Mouse (Mus musculus): ENCODE results near the gene Acot7.
A peak's percentile ranks its signal among the peaks of the same experiment; 100 is the strongest.

Gene Acot7

DNA sequence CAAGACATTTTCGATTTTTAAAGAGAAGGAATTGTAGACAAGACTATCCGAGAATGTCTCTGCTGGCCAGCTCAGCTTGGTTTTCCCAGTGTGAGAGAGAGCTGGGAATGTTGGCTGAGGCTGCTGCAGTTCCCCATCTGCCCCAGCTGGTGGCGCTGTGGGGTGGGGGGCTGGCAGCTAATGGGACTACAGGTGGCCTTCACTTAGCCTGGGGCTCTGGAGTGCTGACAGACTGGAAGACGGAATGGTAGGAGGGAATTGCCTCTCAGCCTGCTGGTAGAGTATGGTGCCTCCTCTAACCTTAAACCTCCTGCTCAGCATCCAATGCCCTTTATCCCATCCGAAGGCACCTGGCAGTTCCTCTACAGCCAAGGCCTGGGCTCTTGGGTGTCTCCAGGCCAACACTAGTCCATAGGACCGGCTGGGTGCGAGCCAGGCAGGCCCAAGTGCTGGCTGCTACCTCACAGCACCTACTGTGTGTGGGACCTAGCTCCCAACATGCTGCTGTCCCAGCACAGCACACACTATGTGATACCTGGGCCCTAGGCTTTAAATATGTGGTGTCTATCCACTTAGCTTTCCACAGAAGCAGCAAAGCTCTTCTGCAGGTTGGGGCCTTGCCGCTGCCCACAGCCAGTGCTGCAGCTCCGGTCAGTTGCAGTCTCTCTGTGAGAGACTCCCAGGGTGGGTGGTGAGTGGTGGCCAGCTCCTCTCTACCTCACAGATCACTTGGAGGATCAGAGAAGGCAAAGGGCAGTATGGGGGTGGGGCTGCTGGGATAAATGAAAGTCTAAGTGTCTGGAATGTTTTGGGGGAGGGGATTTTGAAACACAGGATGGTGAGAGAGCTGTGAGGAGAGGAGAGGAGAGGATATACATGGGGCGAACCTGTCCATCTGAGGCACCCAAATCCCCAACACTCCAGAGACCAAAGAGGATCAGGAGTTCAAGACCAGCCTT is 98.7 kb downstream of the Acot7 start:
- DNase-seq (ENCODE audit: low spot score): no peak

DNA sequence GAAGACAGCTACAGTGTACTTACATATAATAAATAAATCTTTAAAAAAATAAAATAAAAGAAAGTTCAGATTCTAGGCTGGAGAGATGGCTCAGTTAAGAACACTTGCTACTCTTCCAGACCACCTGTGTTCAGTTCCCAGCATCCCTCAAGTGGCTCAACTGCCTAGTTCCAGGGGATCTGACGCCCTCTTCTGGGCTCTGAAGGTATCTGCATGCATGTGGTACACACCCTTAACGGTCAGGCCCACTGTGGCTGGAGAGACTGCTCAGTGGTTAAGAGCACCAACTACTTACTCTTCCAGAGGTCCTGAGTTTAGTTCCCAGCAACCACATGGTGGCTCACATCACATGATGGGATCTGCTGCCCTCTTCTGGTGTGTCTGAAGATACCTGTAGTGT is 100.0 kb downstream of the Acot7 start:
- DNase-seq (ENCODE audit: low spot score): no peak

DNA sequence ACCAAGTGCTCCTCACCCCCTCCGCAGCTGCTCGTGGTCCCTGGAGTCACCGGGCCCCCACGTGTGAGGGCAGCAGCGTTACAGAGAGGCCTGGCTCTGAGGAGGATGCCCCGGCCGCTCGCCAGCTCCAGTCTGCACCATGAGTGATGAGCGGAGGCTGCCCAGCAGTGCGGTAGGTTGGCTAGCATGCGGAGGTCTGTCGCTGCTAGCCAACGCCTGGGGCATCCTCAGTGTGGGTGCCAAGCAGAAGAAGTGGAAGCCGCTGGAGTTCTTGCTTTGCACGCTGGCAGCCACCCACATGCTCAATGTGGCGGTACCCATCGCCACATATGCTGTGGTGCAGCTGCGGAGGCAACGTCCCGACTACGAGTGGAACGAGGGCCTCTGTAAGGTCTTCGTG is 101.1 kb downstream of the Acot7 start:
- no peak for DNase-seq (ENCODE audit: low spot score)

DNA sequence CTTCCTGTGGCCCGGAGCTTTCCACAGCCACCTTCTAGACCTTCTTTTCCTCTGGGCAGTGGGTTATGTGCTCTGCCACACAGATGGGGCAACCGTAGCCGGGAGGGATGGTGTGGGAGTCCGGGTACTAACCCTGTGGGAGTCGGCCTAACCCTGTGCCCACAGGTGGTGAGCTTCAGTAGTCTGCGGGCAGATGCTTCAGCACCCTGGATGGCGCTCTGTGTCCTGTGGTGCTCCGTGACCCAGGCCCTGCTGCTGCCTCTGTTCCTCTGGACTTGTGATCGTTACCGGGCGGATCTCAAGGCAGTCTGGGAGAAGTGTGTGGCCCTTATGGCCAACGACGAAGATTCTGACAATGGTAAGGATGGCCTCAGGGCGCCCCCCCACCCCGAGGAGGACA is 103.7 kb downstream of the Acot7 start:
- DNase-seq (ENCODE audit: low spot score): no peak

DNA sequence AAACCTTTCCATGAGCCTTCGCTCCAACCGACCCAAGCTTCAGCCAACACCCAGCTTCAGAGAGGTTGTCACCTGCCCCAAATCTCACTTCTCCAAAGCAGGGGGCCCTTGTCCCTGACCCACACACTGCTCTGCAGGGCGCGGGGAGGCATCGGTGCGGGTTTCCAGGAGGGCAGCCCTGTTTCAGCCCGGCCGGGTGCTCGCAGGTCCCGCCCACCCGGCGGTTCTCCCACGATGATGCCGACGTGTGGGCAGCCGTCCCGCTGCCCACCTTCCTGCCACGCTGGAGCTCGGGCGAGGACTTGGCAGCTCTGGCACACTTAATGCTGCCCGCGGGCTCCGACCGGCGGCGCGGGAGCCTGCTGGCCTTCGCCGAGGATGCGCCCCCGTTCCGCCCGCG is 104.8 kb downstream of the Acot7 start:
- DNase-seq (ENCODE audit: low spot score): no peak

DNA sequence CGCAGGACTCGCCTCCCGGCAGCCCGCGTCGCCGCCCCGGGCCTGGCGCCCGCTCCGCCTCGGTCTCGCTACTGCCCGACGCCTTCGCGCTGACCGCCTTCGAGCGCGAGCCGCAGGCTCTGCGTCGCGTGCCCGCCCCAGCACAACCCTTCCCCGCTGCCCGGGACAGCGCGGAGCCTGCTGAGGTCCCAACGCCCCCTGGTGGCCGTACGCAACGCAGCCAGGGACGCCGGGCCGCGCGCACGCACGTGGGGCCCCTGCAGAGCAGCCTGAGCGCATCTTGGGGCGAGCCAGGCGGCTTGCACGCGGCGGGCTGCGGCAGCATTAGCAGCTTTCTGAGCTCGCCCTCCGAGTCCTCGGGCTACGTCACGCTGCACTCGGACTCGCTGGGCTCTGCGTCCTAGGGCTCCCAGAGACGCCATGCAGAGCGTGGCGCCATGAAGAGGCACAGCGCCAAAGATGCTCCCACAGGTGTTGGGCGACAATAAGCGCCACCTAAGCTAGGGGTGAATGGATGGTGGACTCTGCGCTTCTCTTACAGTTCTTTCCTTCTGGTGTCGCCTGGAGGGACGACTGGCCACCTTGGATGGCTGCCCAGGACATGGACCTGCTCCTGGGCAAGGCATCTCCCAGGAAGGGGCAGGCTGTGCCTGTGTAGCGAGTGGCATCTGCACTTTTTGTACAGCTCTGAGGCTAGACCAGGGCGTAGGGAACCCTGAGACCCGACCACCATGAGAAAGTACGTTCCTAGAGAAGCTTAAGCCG is 105.4 kb downstream of the Acot7 start:
- DNase-seq (ENCODE audit: low spot score): peak; percentile 87

DNA sequence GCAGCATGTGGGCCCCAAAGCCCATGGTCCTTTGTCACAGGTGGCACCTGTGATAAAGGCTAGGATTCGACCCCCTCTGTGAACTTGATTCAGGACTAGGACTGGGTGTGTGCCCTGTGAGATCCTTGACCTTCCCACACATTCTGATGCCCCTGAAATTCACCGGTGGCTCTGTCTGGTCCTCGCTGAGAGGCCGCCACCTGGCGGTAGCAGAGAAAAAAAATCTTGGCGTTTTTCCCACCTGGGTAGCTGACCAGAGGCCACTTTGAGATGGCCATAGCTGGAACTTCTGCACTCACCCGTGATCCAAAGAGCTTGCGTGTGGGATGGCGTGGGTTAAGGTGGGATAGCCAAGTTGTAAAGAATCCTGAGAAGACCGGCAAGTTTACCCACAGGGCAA is 107.6 kb downstream of the Acot7 start:
- DNase-seq (ENCODE audit: low spot score): no peak

DNA sequence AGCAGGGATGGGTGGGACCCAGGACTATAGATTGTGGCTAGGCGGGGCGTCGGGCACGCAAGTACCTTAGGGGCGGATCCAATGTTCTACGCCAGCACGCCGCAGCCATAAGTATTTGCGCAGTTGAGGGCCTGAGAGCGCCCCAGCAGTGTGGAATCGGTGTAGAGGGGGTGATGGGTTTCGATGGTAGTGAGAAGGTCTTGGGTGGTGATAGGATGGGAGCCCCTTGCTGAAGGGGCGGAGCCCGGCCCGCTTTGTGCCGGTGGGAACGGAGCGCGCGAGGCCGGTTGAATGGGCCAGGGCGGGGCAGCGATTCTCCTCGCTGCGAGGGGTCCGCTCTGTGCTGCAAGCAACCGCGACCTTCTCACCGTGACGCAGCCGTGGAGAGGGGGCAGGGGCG is 108.2 kb downstream of the Acot7 start:
- DNase-seq (ENCODE audit: low spot score): no peak

DNA sequence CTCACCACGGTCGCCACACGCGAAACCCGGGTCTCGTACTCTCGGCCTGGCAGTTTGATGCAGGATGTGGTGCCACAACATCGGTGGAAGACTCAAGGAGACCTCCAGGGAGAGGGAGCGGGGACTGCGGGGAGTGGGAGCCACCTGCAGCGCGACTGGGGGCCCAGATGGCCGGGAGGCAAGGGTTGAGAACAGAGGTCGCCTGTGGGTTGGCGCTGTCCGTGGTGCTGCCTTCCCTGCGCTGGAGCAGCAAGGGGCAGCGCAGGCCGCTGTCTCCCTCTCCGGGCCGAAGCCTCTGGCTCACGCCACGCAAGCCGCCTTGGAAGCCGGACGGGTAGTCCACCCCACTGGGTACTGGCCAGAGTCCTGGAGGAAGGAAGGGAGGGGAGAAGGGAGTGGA is 109.0 kb downstream of the Acot7 start:
- DNase-seq (ENCODE audit: low spot score): no peak

DNA sequence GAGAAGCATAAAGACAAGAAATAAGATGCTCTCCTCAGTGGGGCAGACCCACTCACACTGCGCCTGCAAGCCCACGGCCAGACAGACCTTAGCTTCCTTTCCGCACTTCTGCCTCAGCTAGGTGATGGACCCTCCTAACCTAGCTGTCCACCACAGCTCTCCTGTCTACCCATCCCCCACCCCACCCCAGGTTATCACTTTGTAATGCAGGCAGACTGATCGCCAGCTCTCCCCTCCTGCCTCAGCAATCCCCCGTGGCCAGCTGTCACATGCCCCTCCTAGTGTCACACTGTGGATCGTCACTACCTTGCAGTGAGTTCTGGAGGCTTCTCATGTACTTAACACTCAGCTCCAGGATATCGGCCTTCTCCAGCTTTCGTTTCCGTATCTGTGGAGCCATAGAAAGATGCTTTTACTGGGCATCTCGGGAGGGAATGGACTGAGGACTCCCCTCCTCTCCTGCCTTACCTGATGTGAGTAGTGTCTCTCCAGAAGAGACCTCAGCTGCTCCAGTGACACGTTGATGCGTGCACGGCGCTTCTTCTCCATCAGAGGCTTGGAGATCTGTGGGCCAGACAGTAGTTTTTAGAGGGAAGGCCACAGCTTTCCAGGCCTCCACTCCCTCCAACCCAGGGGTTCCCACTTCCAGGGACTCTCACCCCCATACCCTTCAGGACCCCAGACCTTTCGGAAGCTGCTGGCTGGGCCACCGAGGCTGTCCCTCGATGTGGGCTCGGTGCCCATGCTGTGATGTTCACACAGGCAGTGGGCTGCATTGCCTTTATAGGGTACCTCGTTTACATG is 109.6 kb downstream of the Acot7 start:
- no peak for DNase-seq (ENCODE audit: low spot score)

DNA sequence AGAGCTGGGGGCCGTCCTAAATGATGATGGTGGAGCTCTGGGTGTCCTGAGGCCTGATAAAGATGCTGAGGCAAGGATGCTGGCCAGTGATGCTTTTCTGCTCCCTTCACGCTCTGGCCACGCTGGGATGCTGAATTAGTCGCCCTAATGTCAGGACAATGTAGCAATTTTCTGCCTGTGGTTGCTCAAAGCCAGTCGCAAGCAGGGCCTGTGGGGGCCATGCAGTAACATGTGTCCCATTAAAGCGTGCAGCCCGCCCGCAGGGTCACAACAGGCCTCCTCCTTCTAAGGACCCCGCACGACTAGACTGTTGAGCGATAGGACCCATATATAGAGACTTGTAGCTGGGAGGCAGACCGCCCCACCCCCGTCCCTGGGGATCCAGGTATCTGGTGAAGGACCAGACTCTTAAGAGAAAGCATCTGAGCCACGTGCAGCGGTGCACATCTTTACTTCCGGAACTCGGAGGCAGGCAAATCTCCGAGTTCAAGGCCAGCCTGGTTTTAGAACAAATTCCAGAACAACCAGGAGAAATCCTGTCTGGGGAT is 110.5 kb downstream of the Acot7 start:
- no peak for DNase-seq (ENCODE audit: low spot score)

DNA sequence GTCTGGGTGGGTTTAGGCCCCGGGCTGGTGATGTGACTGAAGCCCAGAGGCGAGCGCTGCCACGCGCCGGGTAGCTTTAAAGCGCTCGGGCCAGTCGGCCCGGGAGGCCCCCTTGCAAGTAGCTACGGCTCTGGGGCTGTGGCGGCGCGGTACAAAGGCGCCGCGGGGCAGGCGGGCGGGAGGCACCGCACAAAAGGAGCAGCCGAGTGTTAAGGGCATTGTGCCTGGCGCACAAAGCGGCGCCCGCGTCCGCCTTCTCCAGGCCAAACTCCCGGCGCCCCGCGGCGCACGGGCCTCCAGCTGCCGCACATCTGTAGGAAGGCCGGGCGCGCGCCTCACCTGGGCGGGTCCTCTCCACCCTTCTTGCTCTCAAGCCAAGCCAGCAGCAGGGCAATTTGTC is 112.5 kb downstream of the Acot7 start:
- no peak for DNase-seq (ENCODE audit: low spot score)

DNA sequence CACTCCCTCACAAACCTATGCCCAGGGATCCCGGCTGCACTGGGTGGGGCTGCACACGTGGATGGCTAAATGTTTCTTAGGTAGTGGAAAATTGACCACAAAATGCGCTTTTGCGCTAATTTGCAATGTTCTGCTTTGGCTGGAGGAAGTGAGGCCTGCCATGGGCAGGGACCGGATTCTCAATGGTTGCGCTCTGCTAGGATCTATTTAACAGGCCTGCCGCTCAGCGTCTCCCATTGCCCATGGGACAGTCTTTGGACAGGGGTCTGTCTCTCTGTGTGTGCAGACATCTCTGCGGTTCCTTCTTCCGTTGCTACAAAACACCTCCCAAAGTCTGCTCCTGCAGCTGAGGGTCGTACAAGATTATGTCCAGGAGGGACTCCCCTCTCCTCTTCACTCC is 113.1 kb downstream of the Acot7 start:
- DNase-seq (ENCODE audit: low spot score): no peak

DNA sequence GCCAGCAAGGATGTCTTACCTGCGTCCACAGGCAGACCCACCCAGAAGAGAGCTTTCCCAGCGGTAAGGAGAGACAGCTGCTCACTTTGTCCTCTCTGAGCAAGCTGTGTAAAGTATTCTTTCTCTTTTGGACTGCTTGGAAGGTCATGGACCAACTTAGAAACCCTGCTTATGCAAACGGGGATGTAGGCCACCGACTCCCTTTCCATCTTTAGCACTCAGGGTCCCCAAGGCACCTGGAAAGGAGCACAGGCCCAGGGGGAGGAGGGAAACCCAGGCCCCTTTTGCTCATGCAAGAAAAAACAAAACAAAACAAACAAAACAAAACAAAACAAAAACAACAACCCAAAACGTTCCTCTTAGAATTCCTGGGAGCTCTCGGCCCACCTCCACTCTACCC is 113.6 kb downstream of the Acot7 start, which contains the start of gene Hes3:
Gene Hes3, minus strand, starts transcription at position 101 of the 400 bp plus-strand sequence.
- DNase-seq (ENCODE audit: low spot score): no peak

DNA sequence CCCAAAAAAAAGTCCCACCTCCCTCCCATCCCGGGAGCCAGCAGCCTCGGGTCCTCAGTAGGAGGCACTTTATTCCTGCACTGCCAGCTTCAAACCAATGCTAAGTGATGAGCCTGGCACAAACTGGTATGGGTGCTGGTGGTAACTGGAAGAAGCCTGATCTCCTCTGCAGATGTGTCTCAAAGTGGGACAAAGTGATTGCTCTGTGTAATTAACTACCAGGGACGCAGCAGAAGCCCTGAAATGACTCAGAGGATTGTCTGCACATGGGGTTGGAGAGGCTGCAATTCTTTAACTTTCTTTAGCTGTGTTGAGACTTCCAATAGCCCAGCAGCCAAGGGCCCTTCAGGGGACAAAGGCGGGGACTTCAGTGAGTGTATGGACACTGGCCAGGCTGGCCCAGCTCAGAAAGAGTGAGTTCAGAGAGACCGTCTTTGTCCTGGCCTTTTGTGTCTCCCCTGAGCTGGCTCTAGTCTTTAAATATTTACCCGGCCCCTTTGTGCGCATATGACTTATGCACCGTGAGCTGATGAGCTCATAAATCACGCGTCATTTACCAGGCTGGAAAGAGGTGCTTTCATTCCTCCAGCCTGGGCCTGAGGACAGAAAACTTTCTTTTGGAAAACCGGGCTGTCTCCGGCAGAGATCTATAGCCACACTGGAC is 114.3 kb downstream of the Acot7 start:
- DNase-seq (ENCODE audit: low spot score): no peak

DNA sequence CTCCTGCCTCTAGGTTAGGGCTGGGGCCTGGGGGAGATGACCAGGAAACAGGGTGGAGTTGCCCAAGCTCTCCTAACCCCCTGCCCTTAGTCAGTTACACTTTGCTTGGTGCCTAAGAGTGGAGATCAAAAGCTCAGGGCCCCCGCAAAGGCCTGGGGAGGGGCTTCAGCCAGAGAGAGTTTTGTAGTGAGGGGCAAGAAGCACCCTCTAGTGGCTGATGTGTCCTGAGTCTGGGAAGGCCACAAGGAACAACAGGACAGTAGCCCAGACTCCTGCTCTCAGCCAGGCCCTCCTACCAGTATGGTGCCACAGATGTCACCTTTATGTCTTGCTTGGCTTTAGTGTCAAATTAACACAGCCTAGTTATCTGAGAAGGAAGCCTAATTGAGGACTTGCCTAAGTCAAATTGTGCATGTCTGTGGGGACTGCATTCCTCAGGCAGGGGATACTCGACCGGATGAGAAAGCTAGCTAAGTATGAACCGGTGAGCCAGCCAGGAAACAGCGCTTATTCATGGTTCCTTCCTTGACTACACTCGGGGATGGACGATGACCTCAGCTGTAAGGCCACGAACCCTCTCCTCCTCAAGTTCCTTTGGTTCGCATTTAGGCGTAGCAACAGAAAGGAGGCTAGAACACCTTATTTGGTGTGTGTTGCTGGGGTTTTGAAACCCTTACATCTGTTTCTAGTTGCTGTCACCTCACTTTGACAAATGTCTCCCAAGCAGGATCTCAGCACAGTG is 116.4 kb downstream of the Acot7 start:
- no peak for DNase-seq (ENCODE audit: low spot score)

DNA sequence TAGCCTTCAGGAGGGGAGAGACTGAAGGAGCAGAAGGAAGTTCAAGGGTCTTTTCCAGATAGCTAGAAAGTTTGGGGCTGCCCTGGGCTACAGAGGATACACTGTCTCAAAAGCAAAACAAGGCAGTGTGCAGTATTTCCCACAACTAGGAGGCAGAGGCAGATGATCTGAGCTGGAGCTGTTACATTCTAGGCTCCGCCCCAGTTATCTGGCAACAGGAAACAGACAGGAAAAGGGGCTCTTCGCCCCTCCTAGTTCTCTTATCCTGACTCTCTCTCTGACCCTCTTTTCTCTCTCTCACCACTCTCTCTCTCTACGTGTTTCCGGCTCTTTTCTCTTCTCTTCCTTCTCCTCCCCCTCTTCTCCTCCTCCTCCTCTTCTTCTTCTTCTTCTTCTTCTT is 118.0 kb downstream of the Acot7 start:
- peak; percentile 32 for DNase-seq (ENCODE audit: low spot score)

DNA sequence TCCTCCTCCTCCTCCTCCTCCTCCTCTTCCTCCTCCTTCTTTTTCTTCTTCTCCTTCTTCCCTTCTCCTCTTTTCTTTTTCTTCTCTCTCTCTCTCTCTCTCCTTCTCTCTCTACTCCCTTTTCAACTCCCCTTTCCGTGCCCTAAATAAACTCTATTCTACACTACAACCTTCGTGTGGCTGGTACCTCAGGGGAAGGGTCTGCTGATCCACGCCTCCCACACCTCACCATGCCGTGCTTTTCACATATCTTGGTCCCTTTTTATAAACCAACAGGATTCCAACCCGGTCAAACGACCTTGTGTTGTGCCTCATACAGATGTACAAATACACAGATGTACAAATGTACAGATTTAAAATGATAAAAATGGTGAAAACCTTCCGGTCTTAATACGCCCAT is 118.4 kb downstream of the Acot7 start:
- DNase-seq (ENCODE audit: low spot score): no peak

DNA sequence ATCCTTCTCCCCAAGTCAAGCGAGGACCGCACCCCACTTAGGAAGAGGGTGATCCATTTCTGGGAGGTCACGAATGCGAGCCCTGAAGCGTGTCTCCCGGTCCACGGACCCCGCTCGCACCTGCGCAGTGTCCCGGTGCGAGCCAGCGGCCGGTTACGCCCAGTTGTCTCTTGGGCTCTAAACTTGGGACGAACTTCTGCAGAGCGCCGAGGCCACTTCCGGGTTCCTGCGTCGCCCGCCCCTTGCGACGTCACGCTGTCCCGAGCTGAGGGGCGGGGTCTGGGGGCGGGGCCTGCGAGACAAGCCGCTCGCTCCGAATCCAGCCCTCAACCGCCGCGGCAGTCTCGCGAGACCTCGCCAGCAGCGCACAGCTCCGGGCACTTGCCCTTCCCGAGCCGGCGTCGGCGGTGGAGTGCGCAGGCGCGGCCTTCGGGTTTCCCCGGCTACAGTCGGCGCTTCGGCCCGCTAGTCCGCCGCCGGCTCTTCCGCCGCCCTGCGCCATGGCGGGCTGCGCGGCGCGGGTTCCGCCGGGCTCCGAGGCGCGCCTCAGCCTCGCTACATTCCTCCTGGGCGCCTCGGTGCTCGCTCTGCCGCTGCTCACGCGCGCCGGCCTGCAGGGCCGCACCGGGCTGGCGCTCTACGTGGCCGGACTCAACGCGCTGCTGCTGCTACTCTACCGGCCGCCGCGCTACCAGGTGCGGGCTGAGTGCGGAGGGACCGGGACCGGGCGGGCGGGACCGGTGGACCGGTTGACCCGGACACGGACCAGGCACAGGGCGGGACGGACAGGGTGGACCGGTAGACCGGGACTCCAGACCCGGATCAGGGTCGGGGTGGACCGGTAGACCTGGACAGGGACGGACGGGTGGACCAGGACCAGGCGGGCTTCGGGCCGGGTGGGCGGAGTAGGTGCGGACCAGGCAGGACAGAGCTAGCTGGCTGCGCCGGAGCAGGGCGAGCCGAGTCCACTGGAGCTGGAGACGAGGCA is 119.2 kb downstream of the Acot7 start, which contains the start of gene Icmt:
Gene Icmt, plus strand, starts transcription at position 354 of the 988 bp plus-strand sequence.
- peak; percentile 100 for DNase-seq (ENCODE audit: low spot score)

Data from T-cell, adult 2 months (primary cell).